Mouse (Mus musculus) hindbrain, embryonic 11.5 days (tissue): Measurements from ENCODE around the gene Fhl2. TPM values are rescaled to one million over a fixed set of nuclear protein-coding genes. Genes with fewer than 3 reads are reported as not detected.

ENCODE experiments used
- ATAC-seq: fragments of 200-750 bp; cut with Nextera tagmentation; 2 replicates; pipeline ENCODE4 v1.8.0; 2017; ENCODE audit warnings: mild to moderate bottlenecking, moderate TSS enrichment, moderate library complexity; ENCODE audit not compliant: low FRiP score
- DNase-seq: peaks from one replicate; pipeline ENCODE4 v3.0.0-alpha.2; 2015; ENCODE audit warnings: low spot score
- H3K27ac ChIP-seq: fragments of 300-500 bp; sonication (generic); 2 replicates; pipeline ENCODE4 v1.5.1; 2014; ENCODE audit warnings: mild to moderate bottlenecking, low read depth, low read length
- H3K27me3 ChIP-seq: fragments of 300-500 bp; sonication (generic); 2 replicates; pipeline ENCODE4 v1.6.1; 2014; ENCODE audit warnings: mild to moderate bottlenecking, low read length, moderate library complexity, mixed read lengths; ENCODE audit not compliant: control insufficient read depth, insufficient read depth
- H3K36me3 ChIP-seq: fragments of 300-500 bp; sonication (generic); 2 replicates; pipeline ENCODE4 v1.6.1; 2014; ENCODE audit warnings: mild to moderate bottlenecking, low read length, moderate library complexity, mixed read lengths; ENCODE audit not compliant: control insufficient read depth, insufficient read depth
- H3K4me1 ChIP-seq: fragments of 300-500 bp; sonication (generic); replicated peaks from 2 replicates; pipeline ENCODE4 v1.6.1; 2014; ENCODE audit warnings: low read length, mixed read lengths; ENCODE audit not compliant: control insufficient read depth, insufficient read depth
- H3K4me2 ChIP-seq: fragments of 300-500 bp; sonication (generic); replicated peaks from 2 replicates; pipeline ENCODE4 v1.6.1; 2014; ENCODE audit warnings: mild to moderate bottlenecking, low read depth, low read length
- H3K4me3 ChIP-seq: fragments of 300-500 bp; sonication (generic); 2 replicates; pipeline ENCODE4 v1.5.1; 2014; ENCODE audit warnings: low read depth, low read length
- H3K9ac ChIP-seq: fragments of 300-500 bp; sonication (generic); 2 replicates; pipeline ENCODE4 v1.6.1; 2014; ENCODE audit warnings: low read depth, low read length
- H3K9me3 ChIP-seq: fragments of 300-500 bp; sonication (generic); 2 replicates; pipeline ENCODE4 v1.6.1; 2016; ENCODE audit warnings: low read length; ENCODE audit not compliant: control insufficient read depth
- WGBS: fragments of 180-500 bp; shearing (Covaris S2); extraction: QIAGEN DNeasy Blood & Tissue Kit; methylation state at CpG from one replicate; pipeline ENCODE4 v1.1.7; 2014; 5-methylcytosine and 5-hydroxymethylcytosine counted together
- polyA plus RNA-seq: library from polyadenylated mRNA; unstranded; fragments of >200 nt; fragmentation: Nextera tagmentation; extraction: Ambion mirVana; gene quantifications from 2 replicates; pipeline ENCODE4 v1.2.1, GENCODE M21; 2014

Gene Fhl2
- 9.3 and 10.8 TPM in 2 replicates for polyA plus RNA-seq

DNA sequence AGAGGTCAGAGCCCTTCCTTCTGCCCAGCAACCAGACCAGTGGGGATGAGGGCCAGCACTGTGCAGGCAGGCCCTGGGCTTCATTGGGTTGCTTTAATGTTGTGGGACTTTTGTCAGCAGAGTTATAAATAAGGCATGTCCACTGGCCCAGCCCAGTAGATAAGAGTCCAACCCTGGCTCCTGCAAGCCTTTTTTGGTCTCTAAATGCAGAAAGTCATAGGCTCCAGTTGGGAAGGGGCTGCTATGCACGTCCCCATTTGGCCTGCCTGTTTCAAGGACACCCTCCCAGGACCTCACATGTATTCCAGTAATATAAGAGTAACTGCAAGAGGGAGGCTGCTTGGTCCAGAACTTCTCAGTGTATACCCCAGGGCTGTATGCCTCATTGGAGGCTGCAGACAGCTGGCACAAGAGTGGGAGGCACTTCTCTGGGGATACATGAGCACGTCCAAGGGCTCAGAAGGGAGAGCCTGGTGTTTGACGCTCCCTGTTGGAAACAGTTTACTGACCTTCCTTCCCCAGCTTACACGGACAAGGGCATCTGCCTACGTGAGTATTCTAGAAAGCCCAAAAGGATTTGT lies at the start of gene Fhl2:
Fhl2 (minus strand) TSS at position 324 of the 581 bp plus-strand sequence.
- Histone ChIP-seq H3K27me3 (no peaks in the 10 kb centered on the region), H3K4me1 (no peaks in the 10 kb centered on the region), H3K9ac (no peak within 1 kb of the TSS), H3K9me3 (no peaks in the 10 kb centered on the region), H3K27ac (no peak within 1 kb of the TSS), H3K4me2 (no peak within 1 kb of the TSS), H3K4me3 (no peak within 1 kb of the TSS), H3K36me3 (no peaks in the 10 kb centered on the region)
- no peak for ATAC-seq
- WGBS = 81% methylated on average over 5 of the region's 5 CpGs
- no peak for DNase-seq

DNA sequence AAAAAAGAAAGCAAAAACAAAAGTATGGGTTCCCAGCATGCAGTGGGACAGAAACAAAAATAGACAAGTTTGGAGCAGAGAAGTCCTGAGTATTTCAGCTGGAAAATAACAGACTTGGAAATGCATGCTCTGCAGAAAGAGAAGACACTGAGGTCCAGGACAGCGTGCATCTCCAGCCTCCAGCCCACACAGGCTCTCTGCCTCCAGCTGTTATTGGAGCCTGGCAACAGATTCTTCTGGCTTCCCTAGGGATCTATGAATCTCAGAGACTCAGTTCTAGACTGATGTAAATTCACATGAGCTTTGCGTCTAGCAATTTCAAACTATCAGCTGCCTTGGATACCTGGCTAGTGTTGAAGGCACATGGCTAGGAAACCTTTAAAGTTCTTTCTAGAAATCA lies 48.2 kb upstream of the Fhl2 start:
- H3K27ac ChIP-seq = no peak overlapping the region
- H3K36me3 ChIP-seq = no peaks in the 10 kb centered on the region
- H3K4me2 ChIP-seq = no peak overlapping the region
- no peak overlapping the region for H3K9ac ChIP-seq
- DNase-seq (no peak), ATAC-seq (no peak)
- WGBS = 70% methylated on average over 2 of the region's 2 CpGs
- H3K27me3 ChIP-seq = no peaks in the 10 kb centered on the region
- H3K9me3 ChIP-seq = no peaks in the 10 kb centered on the region
- no peak overlapping the region for H3K4me3 ChIP-seq
- H3K4me1 ChIP-seq = no peaks in the 10 kb centered on the region

DNA sequence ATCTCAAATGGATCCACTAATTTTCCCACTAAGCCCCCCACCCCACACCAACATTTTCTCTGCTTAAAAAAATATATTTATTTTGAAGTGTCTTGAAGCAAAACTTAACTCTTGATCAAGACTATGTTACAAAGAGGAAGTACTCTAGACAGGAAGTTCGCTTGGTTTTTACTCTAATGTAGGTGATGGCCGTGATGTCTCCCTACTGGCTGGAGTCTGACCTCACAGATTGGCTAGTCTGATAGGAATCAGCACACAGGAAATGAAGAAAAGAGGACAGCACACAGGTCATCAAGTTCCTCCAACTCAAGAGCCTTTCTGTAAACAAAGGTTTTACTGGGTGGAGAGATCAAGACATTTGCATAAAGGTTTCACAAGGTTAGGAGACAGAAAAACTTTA lies 44.4 kb upstream of the Fhl2 start:
- 90% methylated on average over 2 of the region's 2 CpGs for WGBS
- H3K36me3 ChIP-seq = no peaks in the 10 kb centered on the region
- H3K4me3 ChIP-seq = no peak overlapping the region
- H3K27ac ChIP-seq = no peak overlapping the region
- no peaks in the 10 kb centered on the region for H3K9me3 ChIP-seq
- no peaks in the 10 kb centered on the region for H3K4me1 ChIP-seq
- DNase-seq (no peak), ATAC-seq (no peak)
- H3K9ac ChIP-seq = no peak overlapping the region
- no peak overlapping the region for H3K4me2 ChIP-seq
- H3K27me3 ChIP-seq = no peaks in the 10 kb centered on the region

DNA sequence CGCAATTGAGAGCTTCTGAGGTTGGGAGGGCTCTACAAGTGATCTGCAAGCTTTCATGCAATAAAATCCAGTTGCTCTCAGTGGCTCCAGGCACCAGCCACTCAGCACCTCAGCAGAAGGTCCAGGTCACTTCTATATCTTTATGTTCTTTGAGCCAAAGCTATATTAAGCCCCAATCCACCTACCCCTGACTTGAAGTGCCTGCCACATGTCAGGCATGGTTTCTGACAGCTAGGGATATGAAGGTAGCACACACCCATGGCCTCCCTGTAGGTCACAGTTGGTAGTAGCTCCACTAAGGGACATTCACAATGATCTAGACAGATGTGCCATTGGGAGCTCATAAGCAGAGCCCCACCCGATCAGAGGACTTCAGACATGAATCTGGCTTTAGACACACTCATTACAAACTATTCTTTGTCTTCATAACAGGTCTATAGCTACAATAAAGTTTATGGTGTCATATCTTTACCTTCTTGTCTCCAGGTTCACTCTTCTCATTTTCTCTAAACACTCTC lies 43.1 kb upstream of the Fhl2 start:
- H3K36me3 ChIP-seq = no peaks in the 10 kb centered on the region
- no peaks in the 10 kb centered on the region for H3K9me3 ChIP-seq
- no peak overlapping the region for H3K9ac ChIP-seq
- DNase-seq (no peak), ATAC-seq (no peak)
- no peak overlapping the region for H3K4me3 ChIP-seq
- no peak overlapping the region for H3K27ac ChIP-seq
- H3K4me1 ChIP-seq = no peaks in the 10 kb centered on the region
- 87% methylated on average over 2 of the region's 2 CpGs for WGBS
- H3K4me2 ChIP-seq = no peak overlapping the region
- no peaks in the 10 kb centered on the region for H3K27me3 ChIP-seq

DNA sequence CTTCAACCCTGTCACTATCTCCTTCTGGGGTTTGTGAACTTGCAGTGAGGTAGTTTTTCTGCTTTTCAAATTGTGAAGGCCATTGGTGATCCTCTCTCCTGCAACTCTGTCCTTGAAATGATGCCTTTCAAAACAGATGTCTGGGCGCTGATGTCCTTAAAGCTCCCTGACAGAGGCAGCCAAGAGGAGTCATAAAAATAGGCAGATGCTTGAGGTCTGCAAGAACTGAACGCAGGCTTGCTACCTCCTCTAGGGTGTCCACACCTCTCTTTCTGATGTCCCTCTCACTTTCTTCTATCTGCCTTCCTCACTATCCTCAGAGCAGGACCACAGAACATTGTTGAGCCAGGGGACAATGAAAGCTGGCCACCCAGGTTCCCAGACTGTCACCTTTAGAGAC lies 41.7 kb upstream of the Fhl2 start:
- no peaks in the 10 kb centered on the region for H3K9me3 ChIP-seq
- no peak for DNase-seq
- H3K36me3 ChIP-seq = no peaks in the 10 kb centered on the region
- H3K27ac ChIP-seq = no peak overlapping the region
- WGBS = 86% methylated on average over 2 of the region's 2 CpGs
- H3K4me2 ChIP-seq = no peak overlapping the region
- ATAC-seq = no peak
- no peak overlapping the region for H3K4me3 ChIP-seq
- no peaks in the 10 kb centered on the region for H3K27me3 ChIP-seq
- H3K9ac ChIP-seq = no peak overlapping the region
- no peaks in the 10 kb centered on the region for H3K4me1 ChIP-seq

DNA sequence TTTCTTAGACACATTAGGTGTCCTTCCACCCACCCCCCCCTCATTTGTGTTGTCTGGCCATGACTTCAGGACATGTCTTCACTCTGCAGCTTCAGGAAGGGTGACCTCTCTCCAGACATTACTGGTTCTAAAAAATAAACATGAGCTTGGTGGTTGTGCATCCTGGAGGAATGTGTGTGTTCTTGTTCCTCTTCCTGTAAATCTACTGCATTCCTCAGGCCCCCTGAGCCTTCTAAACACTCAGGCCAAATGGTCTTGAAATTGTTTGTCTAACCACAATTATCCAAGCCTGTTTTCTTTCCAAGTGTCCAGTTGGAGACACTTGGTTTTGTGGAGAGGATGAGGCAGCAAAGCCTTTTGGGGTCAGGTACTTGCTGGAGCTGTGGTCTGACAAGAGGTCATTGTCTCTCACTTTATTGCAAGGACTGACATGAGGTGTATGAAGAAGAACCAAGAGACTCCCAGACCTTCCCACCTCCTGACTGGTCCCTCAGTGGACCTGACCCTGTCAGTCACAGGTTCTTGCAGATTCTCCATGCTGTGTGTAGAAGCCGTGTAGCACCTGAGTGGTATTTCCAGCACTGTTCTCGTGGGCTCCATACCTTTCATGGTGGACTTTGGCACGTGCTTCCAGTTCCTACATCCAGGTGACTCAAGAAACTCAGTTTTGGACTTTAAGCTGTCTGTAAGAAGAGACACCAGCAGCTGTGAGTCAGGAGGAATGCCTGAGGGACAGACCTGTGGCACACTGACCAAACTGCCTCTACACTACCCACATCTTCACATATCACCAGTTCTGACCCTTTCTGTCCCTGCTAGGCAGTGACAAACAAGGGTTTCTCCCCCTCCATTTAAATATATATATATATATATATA lies 40.8 kb upstream of the Fhl2 start:
- 87% methylated on average over 3 of the region's 3 CpGs for WGBS

DNA sequence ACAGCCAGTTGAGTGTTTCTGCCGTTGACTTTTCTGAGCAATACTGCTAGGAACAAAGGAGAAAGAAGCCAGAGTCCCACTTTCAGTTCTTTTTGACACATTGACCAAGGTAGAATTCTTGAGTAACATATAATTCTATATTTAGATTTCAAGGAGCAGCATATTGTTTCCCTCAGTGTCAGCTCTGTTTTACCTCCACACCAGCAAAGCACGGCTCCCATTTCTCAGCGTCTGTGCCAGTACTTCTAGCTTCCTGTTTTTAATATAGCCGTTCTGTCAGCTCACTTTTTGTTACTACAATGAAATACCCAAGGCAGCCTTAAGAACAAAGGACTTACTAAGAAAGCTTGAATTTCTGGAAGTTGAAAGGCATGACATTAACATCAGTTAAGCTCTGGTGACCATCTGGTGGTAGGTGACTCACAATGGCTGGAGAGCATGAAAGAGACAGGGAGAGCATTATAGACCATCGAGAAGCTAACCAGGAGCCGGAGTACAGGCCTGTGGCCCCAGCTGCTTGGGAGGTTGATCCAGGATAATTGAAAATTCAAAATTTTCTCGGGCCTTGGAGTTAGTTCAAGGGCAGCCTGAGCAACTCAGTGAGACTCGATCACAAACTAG lies 28.9 kb upstream of the Fhl2 start:
- H3K27ac ChIP-seq = no peak overlapping the region
- no peak overlapping the region for H3K4me3 ChIP-seq
- H3K4me1 ChIP-seq = no peaks in the 10 kb centered on the region
- 79% methylated on average over 8 of the region's 8 CpGs for WGBS
- no peaks in the 10 kb centered on the region for H3K36me3 ChIP-seq
- no peak overlapping the region for H3K9ac ChIP-seq
- no peaks in the 10 kb centered on the region for H3K27me3 ChIP-seq
- DNase-seq (no peak), ATAC-seq (no peak)
- no peaks in the 10 kb centered on the region for H3K9me3 ChIP-seq
- H3K4me2 ChIP-seq = no peak overlapping the region

More for the DNA sequence above, 40.8 kb upstream of the Fhl2 start:
- ATAC-seq = no peak
- Histone ChIP-seq H3K4me1 (no peaks in the 10 kb centered on the region), H3K9me3 (no peaks in the 10 kb centered on the region), H3K27me3 (no peaks in the 10 kb centered on the region), H3K4me3 (no peak overlapping the region), H3K27ac (no peak overlapping the region), H3K36me3 (no peaks in the 10 kb centered on the region), H3K4me2 (no peak overlapping the region), H3K9ac (no peak overlapping the region)
- DNase-seq = no peak

DNA sequence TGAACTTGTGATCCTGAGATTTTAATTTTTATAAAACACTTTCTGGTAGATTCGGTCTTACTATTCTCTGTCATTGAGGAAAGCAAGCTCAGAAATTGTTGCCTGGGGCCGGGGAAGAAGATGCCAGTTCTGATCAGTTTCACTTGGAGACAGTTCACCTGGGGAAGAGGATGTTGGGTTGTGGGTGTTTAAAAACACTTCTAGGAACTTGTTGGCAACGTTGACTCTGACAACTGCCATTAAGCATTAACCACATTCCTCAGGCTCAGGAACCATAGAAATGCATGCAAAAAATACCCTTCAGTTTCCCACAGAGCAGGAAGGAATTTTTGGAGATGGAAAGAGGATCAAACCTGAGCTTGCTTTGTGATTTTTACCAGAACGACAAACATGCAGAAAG lies 28.2 kb upstream of the Fhl2 start:
- 78% methylated on average over 4 of the region's 4 CpGs for WGBS
- DNase-seq = no peak
- H3K4me2 ChIP-seq = no peak overlapping the region
- H3K9ac ChIP-seq = no peak overlapping the region
- no peaks in the 10 kb centered on the region for H3K4me1 ChIP-seq
- no peak for ATAC-seq
- no peak overlapping the region for H3K27ac ChIP-seq
- no peaks in the 10 kb centered on the region for H3K36me3 ChIP-seq
- no peak overlapping the region for H3K4me3 ChIP-seq
- no peaks in the 10 kb centered on the region for H3K27me3 ChIP-seq
- H3K9me3 ChIP-seq = no peaks in the 10 kb centered on the region
